Mouse (Mus musculus) embryonic fibroblast, embryonic 13.5 days (primary cell): ENCODE measurements at regions not wholly inside any gene's neighbourhood (a gene's known extent, or its start where the extent isn't known, plus 50 kb on each side); places are given as distances from the start of the nearest gene placed in this dataset.

Experiments
- CTCF ChIP-seq: IDR thresholded peaks from 2 replicates; pipeline ENCODE4 v1.5.1; 2011; ENCODE audit warnings: mild to moderate bottlenecking, control low read depth, low read length, moderate library complexity, borderline replicate concordance; ENCODE audit not compliant: insufficient read depth
- POLR2A ChIP-seq: IDR thresholded peaks from 2 replicates; pipeline ENCODE4 v1.6.1; 2011; ENCODE audit warnings: low read depth, mild to moderate bottlenecking, control low read depth, low read length, moderate library complexity

- TF ChIP-seq CTCF = no peak
- no peak for TF ChIP-seq POLR2A
Measured at GRCm38 (mm10) chr3:41495097-41495496, 60.4 kb upstream of the Jade1 start.
